Mouse (Mus musculus) cerebral cortex, adult 2 months (tissue): ENCODE results near the gene Trim41.

Source experiments
- WGBS: fragments of 180-500 bp; shearing (Covaris S2); methylation state at CpG from one replicate; pipeline ENCODE4 v1.1.7; 2018; 5-methylcytosine and 5-hydroxymethylcytosine counted together

The Trim41 gene

GRCm38 (mm10) chr11:48816800-48817665 lies at the start of gene Trim41:
Trim41 (minus strand) TSS chr11:48817353.
- WGBS: under 1% methylated on average over 77 of the region's 77 CpGs

DNA sequence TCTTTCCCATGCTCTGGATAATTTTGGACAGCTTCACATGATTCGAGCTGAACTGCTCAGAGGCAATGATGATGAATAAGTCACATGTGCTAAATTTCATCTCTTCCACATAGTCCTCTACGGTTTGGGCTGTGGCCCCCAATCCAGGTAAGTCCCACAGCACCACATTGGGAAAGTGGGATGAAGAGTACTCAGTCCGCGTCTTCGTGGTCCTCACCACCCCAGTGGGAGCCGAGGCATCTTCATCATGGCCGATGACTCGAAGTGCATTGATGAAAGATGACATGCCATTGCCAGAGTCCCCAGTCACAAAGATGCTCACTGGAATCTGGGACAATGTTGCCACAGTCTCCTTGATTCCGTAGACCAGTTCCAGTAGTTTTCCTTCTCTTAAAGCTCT lies 49.3 kb upstream of the Trim41 start:
- 98% methylated on average over 9 of the region's 9 CpGs for WGBS

GRCm38 (mm10) chr11:48863808-48864207 lies 46.7 kb upstream of the Trim41 start:
- WGBS: 82% methylated on average over 3 of the region's 3 CpGs

- WGBS: 94% methylated on average over 1 of the region's 1 CpGs
Observed at GRCm38 (mm10) chr11:48862784-48863319, 45.7 kb upstream of the Trim41 start.

DNA sequence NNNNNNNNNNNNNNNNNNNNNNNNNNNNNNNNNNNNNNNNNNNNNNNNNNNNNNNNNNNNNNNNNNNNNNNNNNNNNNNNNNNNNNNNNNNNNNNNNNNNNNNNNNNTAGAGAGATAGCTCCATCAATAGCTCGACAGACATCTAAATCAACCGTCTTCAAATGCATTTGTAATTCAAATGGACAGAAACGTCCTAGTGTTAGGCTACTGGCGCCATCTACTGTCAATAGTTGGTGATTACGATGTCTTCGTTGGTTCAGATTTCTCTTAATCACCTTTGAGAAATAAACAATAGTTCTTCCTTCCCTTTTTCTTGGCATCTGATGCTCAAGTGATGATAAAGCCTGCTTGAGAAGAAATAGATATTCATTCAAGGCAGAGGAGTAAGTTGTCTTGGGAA lies 41.9 kb upstream of the Trim41 start:
- under 1% methylated on average over 6 of the region's 6 CpGs for WGBS

- WGBS: 4% methylated on average over 31 of the region's 31 CpGs
Observed at GRCm38 (mm10) chr11:48853474-48854180, 36.5 kb upstream of the Trim41 start.

DNA sequence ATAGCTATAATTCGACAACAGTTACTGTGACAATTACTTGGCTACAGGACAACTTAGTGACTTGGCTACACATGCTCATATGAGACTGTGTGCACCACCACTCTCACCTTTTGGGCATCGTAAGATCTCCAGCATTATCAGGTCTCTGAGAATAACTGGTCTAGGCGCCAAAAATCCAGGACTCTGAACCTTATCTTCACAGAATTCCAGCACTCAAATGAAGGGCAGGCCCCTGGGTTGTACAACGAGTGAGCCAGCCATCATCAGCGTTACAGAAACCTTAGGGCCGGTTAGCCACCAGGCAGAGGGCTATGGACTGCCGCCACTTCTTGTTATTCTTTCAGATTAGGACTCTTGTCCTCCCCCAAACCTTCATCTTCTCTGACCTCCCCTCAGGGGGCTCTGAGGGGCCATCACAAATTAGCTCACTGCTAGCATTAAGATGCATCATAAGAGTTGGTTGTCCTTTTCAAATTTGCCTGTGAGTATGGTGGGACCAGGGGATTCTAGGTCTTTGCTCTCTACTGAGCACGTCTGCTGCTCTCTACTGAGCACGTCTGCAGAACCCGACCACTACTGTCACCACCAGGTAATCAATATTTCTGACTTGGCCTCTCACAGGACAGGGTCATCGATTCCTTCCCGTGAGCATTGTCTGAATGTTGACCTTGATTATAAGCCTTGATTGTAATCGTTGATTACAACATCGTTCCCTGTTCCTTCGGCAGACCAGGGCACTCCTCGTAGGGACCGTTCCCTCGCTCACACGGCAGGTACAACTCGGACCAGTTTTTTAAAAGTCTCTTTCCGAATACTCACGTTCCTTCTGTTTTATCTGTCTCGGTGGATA lies 35.7 kb upstream of the Trim41 start:
- 12% methylated on average over 23 of the region's 23 CpGs for WGBS

DNA sequence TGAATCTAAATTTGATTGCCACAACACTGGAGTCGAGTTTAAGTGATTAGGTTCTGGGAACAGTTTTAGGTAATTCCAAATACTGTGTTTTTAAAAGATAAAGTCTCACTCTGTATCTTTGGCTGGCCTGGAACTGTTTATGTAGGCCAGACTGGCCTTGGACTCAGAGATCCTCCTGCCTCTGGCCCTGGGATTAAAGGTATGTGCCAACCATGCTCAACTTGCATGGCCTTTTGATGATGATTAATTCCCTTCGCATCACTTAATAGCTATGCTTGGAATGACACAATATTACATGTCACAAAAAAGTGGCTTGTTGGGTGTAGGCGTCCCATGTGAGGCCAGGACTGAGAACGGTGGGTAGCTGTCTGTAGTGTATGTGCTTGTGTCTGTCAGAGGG lies 35.0 kb upstream of the Trim41 start:
- WGBS: 62% methylated on average over 4 of the region's 4 CpGs

GRCm38 (mm10) chr11:48851270-48851995 lies 34.3 kb upstream of the Trim41 start:
- 81% methylated on average over 4 of the region's 4 CpGs for WGBS

DNA sequence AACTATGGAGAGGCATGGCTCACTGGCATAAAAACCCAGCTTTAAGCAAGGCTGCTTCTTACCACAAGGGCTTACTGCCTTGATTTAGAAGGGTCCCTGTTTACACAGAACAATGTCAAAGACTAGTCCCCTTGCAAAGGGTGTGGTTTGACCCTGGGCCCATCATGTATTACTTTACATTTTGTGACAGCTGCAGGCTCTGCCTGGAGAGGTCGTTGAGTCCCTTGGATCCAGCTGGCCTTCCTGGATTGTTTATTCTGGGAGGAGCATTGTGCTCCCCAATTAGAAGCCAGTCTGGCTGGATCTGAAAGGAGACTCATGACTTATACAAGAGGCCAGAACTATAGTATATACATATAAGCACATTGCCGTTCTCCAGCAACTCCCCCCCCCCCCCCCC lies 33.1 kb upstream of the Trim41 start:
- WGBS: 49% methylated on average over 2 of the region's 2 CpGs

GRCm38 (mm10) chr11:48846881-48847280 lies 29.7 kb upstream of the Trim41 start:
- 71% methylated on average over 5 of the region's 5 CpGs for WGBS

DNA sequence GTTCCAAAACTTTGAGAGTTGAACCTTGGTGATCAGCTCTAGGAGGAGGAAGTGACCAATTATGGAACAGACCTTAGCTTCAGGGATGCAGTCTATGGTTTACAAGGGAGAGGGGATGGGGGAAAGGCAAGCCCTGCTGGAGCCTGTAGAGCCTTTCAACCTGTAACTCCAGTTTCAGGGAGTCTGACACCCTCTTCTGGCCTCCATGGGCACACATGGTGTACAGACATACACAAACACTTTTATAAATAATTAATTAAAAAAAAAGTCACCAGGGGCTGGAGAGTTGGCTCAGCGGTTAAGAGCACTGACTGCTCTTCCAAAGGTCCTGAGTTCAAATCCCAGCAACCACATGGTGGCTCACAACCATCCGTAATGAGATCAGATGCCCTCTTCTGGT lies 29.2 kb upstream of the Trim41 start:
- 89% methylated on average over 2 of the region's 2 CpGs for WGBS

DNA sequence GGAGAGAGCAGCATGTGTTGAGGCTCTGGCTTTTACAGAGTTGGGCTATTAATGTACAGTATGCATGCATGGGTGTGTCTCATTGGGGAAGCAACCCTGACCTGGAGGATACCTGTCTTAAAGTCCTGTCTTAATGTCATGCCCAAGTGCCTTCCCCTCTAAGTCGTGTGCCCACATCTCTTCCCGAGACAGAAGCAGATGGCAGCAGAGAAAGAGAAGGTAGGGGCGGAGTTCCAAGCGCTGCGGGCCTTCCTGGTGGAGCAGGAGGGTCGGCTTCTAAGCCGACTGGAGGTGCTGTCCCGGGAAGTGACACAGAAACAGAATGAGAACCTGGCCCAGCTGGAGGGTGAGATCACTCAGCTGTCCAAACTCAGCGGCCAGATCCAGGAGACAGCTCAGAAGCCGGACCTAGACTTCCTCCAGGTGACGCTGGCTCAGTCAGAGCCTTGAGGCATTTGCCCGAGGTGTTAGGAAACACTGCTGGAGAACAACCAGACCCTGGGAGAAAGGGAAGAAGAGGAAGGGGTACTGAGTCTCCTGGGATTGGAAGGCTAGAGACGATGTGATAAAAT lies 28.2 kb upstream of the Trim41 start:
- WGBS: 66% methylated on average over 13 of the region's 13 CpGs

- 44% methylated on average over 6 of the region's 6 CpGs for WGBS
Observed at GRCm38 (mm10) chr11:48844309-48844708, 27.2 kb upstream of the Trim41 start.

GRCm38 (mm10) chr11:48843202-48843601 lies 26.0 kb upstream of the Trim41 start:
- 93% methylated on average over 11 of the region's 11 CpGs for WGBS

DNA sequence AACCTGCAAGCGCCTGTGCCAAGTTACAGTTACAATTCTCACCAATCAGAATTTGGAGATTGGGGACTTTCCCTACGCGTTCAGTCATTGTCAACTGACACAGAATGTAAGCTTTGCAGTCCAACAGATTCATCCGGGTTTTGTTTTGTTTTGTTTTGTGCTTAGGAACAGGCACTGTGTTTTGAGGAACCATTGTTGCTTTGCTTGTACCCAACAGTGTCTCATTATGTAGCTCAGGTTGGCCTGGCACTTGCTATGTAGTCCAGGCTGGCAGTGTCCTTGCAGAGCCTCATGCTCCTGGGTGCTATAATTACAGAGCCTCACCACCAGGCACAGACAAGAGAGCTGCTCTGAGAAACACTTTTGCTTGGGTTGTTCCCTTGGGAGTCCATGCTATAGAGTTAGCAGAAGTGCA lies 25.2 kb upstream of the Trim41 start:
- 84% methylated on average over 4 of the region's 4 CpGs for WGBS

DNA sequence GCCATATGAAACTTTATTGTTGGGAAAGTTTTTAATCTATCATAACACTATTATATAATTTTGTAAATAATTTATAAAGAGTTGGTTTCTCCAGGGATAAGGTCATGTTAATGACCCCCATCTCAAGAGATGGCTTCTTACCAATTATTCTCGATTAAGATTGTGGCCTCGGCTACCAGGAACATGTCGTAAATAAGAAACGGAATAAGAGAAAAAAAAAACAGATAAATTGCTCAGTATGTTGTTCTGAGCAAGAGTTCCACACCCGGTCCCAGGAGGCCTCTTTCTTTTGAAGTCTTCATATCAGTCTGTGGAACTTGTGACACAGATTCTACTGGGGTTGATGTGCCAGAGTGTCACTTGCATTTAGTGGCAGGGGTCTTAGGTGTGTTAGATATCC lies 24.1 kb upstream of the Trim41 start:
- 92% methylated on average over 5 of the region's 5 CpGs for WGBS

DNA sequence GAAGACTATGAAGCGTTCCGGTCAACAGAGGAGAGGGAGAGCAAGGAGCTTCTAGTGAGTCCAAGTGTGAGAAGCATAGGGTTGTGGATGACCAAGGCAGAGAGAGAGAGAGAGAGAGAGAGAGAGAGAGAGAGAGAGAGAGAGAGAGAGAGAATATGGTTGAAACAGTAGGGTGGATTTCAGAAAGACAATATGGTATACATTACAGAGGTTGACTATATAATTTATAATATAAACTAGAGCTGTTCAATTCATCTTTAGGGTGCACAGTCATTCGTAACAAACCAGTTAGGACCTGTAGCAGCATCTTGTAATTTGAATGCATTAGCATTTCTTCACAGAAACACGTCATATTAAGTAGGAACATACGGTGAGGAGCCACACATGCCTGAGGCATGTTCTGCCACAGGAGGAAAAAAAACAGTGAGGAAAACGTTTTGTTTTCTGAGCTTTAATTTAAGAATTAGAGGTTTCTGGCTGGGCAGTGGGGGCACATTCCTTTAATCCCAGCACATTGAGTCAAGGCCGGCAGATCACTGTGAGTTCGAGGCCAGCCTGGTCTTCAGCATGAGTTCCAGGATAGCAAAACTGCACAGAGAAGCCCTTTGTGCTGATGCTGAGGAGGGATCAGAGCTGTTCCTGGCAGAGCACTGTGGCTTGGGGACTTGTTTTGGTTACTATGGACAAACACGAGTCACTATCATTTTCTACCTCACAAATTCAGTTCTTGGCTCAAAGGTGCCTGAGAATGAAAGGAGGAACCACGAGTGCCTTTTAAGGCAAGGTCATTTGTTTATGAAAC lies 21.9 kb upstream of the Trim41 start:
- WGBS: 85% methylated on average over 10 of the region's 10 CpGs

DNA sequence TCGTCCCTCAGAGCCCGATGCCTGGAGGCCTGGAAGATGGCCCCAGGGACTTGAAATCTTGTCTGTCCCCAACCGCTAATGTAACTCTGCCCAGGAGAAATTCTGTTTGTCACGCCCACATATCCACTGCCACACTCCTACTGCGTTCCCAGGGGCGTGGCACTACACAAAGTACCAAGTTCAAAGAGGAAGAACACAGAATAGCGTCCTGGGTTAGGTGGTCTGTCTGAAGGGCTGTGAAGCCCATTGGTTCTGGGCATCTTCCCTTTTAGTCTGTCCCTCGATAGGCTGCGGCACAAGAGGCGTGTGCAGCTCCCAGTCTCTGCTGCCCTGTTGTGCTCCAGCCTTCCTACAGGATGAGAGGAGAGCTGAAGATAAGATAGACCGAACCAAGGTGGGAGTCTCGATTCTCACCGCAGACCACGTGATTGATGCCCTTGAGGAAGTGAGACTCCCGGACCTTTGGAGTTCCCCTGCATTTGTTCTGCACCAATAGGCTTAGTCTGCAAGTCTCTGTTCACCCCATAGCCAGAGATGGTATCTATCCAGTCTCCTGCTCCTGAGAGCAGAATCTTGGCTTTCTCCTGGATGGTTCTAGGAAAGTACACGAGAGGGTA lies 21.1 kb upstream of the Trim41 start:
- WGBS: 4% methylated on average over 16 of the region's 16 CpGs
